Mouse (Mus musculus): ENCODE measurements around the gene Pcdh8.

- TF ChIP-seq CTCF (IDR thresholded peaks at IDR 0.05; ENCODE audit: insufficient read depth, low read depth, low read length) (no peak), POLR2A (IDR thresholded peaks at IDR 0.05; ENCODE audit: insufficient read depth, low read depth, low read length) (no peak)
These were observed 48.9 kb downstream of the Pcdh8 start for GRCm38 (mm10) chr14:79722228-79722627.
